Mouse (Mus musculus): ENCODE measurements around the gene Syde1. TPM values are rescaled to one million over a fixed set of nuclear protein-coding genes. Genes with fewer than 3 reads are reported as not detected.

Gene Syde1
- polyA plus RNA-seq, 1 experiment from 2014 or later = 19.4 TPM

Other genes starting within 250 kb of the Syde1 start
- 38.1 and 59.2 TPM in 2 replicates for gene Agpat3, start 239.5 kb downstream of the Syde1 start, polyA plus RNA-seq (2014; fragmentation: Nextera tagmentation; extraction: Ambion mirVana)
- gene Rrp1, start 178.9 kb downstream of the Syde1 start, polyA plus RNA-seq (2014; fragmentation: Nextera tagmentation; extraction: Ambion mirVana) = 238 and 249 TPM in 2 replicates
- 258 and 265 TPM in 2 replicates for gene Cstb, start 166.3 kb downstream of the Syde1 start, polyA plus RNA-seq (2014; fragmentation: Nextera tagmentation; extraction: Ambion mirVana)
- 10.2 and 12.0 TPM in 2 replicates for gene Pdxk, start 127.0 kb downstream of the Syde1 start, polyA plus RNA-seq (2014; fragmentation: Nextera tagmentation; extraction: Ambion mirVana)
- not detected in 2 replicates for gene Olfr1358, start 74.5 kb downstream of the Syde1 start, polyA plus RNA-seq (2014; fragmentation: Nextera tagmentation; extraction: Ambion mirVana)
- 44.1 and 46.8 TPM in 2 replicates for gene Ilvbl, start 17.6 kb downstream of the Syde1 start, polyA plus RNA-seq (2014; fragmentation: Nextera tagmentation; extraction: Ambion mirVana)
- gene Olfr1357, start 26.1 kb upstream of the Syde1 start, polyA plus RNA-seq (2014; fragmentation: Nextera tagmentation; extraction: Ambion mirVana) = not detected in 2 replicates
- 0.18 TPM in 1 of 2 replicates, not detected in the other for gene Casp14, start 126.3 kb upstream of the Syde1 start, polyA plus RNA-seq (2014; fragmentation: Nextera tagmentation; extraction: Ambion mirVana)
- gene Ccdc105, start 161.1 kb upstream of the Syde1 start, polyA plus RNA-seq (2014; fragmentation: Nextera tagmentation; extraction: Ambion mirVana) = 0.11 TPM in 1 of 2 replicates, not detected in the other
- 1.1 and 1.2 TPM in 2 replicates for gene Slc1a6, start 188.5 kb upstream of the Syde1 start, polyA plus RNA-seq (2014; fragmentation: Nextera tagmentation; extraction: Ambion mirVana)

All from intestine, embryonic 14.5 days (tissue).